Mouse (Mus musculus) midbrain, embryonic 10.5 days (tissue): Measurements from ENCODE around the gene Gm9767. TPM values are rescaled to one million over a fixed set of nuclear protein-coding genes. Genes with fewer than 3 reads are reported as not detected.

ENCODE experiments used
- DNase-seq: peaks from one replicate; pipeline ENCODE4 v3.0.0-alpha.2; 2017; ENCODE audit warnings: low spot score
- H3K27ac ChIP-seq: fragments of 300-500 bp; sonication (generic); replicated peaks from 2 replicates; pipeline ENCODE4 v1.5.1; 2016; ENCODE audit warnings: mild to moderate bottlenecking
- H3K27me3 ChIP-seq: fragments of 300-500 bp; sonication (generic); 2 replicates; pipeline ENCODE4 v1.6.1; 2016; ENCODE audit warnings: low read depth, mild to moderate bottlenecking; ENCODE audit not compliant: poor library complexity, severe bottlenecking
- H3K36me3 ChIP-seq: fragments of 300-500 bp; sonication (generic); 2 replicates; pipeline ENCODE4 v1.6.1; 2016; ENCODE audit warnings: mild to moderate bottlenecking, moderate library complexity
- H3K4me1 ChIP-seq: fragments of 300-500 bp; sonication (generic); 2 replicates; pipeline ENCODE4 v1.6.1; 2016
- H3K4me3 ChIP-seq: fragments of 300-500 bp; sonication (generic); 2 replicates; pipeline ENCODE4 v1.5.1; 2016; ENCODE audit warnings: mild to moderate bottlenecking, moderate library complexity
- H3K9me3 ChIP-seq: fragments of 300-500 bp; sonication (generic); replicated peaks from 2 replicates; pipeline ENCODE4 v1.6.1; 2016; ENCODE audit warnings: mild to moderate bottlenecking
- WGBS: fragments of 180-500 bp; shearing (Covaris S2); methylation state at CpG from one replicate; pipeline ENCODE4 v1.1.7; 2016; 5-methylcytosine and 5-hydroxymethylcytosine counted together
- polyA plus RNA-seq: library from polyadenylated mRNA; unstranded; fragments of >200 nt; fragmentation: Nextera tagmentation; extraction: Ambion mirVana; gene quantifications from 2 replicates; pipeline ENCODE4 v1.2.1, GENCODE M21; 2016

Gm9767 gene
- 0.22 TPM in 1 of 2 replicates, not detected in the other for polyA plus RNA-seq

DNA sequence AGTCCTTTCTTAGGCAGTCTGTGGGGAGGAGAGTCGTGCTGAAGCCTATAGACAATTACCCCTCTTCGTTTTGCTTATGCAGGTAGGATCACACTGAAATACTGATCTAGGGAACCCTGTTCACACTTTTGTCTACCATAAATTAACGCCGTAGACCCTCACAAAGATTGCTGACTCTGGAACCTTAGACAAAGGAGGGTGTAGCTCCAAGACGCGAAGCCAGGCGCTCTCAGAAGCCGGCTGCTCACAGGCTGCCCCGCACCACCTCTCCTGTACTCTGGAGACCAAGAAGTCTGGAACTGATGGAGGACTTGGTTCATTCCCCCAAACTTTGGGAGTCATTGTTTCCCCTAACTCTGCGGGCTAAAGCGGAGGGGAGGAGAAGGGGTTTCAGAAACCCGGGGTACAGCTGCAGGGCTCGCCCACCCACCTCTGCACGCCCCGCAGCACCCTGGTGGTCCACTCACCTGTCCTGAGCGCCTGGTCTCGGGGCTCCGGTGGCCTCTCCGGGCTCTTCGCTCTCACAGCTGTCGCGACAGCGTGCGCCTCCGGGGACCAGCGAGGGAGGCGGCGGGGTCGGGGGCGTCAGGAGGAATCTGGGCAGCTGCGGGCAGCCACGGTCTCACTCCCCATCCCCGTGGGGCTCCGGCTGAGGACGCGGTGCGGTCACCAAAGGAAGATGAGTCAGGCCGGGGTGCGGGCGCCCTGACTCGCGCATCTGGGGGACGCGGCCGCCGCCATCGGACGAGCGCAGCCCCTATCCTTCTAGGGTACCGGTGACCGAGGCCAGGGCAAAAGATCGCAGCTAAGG is at the start of gene Gm9767:
Gene Gm9767 (plus strand): TSS at position 585 of the 811 bp plus-strand sequence.
- WGBS: 1% methylated on average over 52 of the region's 52 CpGs
- Histone ChIP-seq H3K9me3 (no peaks in the 10 kb centered on the region), H3K27ac (peak within 1 kb of the TSS; percentile 84), H3K4me1 (peaks cover 9% of the 10 kb centered on the region), H3K36me3 (no peaks in the 10 kb centered on the region), H3K4me3 (peak within 1 kb of the TSS; percentile 70), H3K27me3 (peaks cover 30% of the 10 kb centered on the region)
- DNase-seq: peak; percentile 53

DNA sequence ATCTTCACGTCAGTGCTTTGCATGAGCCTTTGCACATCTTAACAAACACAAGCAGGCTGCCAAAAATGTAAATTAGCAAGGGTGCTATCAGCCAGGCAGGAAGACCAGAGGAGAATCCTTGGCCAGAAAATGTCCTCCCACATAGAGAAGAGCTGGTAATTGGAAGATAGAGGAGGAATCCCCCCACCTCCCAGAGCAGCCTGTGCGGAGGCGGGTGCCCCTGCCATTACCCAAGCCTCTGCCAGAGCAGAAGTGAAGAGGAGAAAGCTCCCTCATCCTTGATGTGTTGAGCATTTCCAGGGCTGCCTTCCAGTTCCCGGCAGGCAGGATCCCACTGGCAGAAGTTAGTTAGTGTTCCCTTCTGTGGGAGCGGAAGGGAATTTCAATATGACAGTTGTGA is 43.1 kb upstream of the Gm9767 start:
- WGBS: 85% methylated on average over 5 of the region's 5 CpGs
- DNase-seq: no peak
- Histone ChIP-seq H3K27ac (no peak overlapping the region), H3K36me3 (no peaks in the 10 kb centered on the region), H3K4me1 (no peaks in the 10 kb centered on the region), H3K4me3 (no peak overlapping the region), H3K27me3 (no peaks in the 10 kb centered on the region), H3K9me3 (no peaks in the 10 kb centered on the region)

DNA sequence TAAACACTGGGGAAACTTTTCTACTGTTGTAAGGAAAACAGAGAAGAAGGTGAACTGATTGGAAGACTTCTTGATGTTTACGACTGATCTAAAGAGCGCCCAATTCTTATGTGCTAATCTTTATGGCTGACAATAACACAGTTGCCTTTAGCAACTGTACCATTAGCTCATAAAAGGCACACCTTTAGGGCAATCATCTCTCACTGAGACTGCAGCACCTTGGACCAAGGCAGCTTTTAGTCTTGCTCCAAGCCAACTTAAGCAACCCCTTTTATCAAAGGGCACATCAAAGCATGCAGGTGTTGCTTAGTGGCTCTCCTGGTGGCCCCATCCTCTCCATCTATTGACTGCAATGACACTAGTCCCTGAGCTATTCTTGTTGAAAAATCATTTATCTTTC is 26.9 kb upstream of the Gm9767 start:
- Histone ChIP-seq H3K4me1 (no peaks in the 10 kb centered on the region; the same call in 1 of the 2 replicates), H3K4me3 (no peak overlapping the region), H3K9me3 (no peaks in the 10 kb centered on the region), H3K27me3 (no peaks in the 10 kb centered on the region), H3K27ac (no peak overlapping the region), H3K36me3 (no peaks in the 10 kb centered on the region)
- DNase-seq: no peak
- 96% methylated on average over 2 of the region's 2 CpGs for WGBS

DNA sequence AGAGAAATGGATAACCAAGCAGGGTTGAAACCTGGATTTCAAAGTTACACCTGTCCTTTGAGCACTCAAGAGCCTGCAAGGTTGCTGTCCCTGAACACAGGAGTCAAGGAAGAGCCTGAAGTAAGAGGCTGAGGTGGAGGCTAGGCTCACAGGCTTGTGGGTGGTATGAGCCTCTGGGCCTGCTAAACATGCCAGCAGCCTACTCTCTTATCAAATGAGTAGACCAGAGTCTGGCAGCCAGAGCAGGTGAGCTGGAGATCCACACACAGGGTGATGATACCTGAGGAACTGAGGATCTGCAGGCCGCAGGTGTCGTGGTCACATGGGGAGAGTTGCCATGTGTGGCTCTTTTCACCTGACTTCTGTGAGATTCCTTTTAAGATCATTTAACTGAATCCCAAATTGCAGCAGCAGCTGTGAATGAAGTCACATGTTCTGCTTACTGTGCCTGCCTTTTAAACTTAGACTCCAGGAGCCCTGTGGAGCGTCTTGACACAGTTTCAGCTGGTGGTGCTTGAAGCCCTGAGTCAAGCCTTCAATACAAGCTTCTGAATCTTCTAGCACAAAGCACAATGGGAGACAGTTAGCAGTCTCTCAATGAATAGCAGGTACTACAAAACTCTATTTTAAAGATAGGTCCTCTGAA is 18.3 kb upstream of the Gm9767 start:
- Histone ChIP-seq H3K9me3 (no peaks in the 10 kb centered on the region), H3K27me3 (no peaks in the 10 kb centered on the region), H3K4me3 (no peak overlapping the region), H3K4me1 (no peaks in the 10 kb centered on the region), H3K36me3 (no peaks in the 10 kb centered on the region), H3K27ac (no peak overlapping the region)
- WGBS: 89% methylated on average over 3 of the region's 3 CpGs
- no peak for DNase-seq

DNA sequence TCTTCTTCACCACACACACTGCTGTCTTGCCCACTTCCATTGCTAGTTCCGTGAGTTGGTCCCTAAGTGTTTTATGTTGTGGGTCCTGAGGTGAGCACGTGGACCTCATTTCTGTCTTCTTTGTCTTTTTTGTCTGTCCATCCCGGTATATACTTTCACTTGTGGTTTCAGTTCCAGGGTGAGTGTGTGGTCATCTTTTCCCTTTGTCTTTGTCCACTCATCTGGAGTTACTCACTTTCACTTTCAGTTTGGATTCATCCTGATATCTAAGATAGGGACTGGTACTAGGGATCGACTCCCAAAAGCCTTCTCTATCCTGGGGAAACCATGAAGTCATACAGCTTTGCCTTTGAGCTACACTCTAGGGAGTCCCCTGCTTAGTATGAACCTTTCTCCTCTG is 15.0 kb upstream of the Gm9767 start:
- WGBS: 90% methylated on average over 4 of the region's 4 CpGs
- Histone ChIP-seq H3K27ac (no peak overlapping the region), H3K27me3 (no peaks in the 10 kb centered on the region)

DNA sequence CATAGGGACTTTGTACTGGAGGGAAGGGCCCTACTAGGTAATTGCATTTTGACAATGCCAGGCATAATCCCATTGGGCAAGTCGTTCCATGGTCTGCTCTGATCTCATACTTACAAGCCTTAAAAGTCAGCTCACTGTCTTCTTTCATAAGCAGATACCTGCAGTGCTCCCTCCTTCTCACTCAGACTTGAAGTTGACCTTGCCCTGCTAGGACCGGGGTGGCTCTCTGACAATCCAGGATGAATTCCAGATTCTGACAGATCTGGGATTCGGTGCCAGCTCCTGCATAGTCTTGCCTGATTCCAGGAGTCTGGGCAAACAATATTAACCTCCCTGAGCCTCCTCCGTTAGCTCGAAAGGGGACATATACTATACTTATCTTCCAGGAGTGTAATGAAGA is 6.1 kb upstream of the Gm9767 start:
- 91% methylated on average over 5 of the region's 5 CpGs for WGBS
- Histone ChIP-seq H3K36me3 (peaks cover 6% of the 10 kb centered on the region; the same call in 1 of the 2 replicates), H3K27ac (no peak overlapping the region), H3K4me1 (no peaks in the 10 kb centered on the region), H3K9me3 (peaks cover 4% of the 10 kb centered on the region; the same call in 1 of the 2 replicates), H3K4me3 (no peak overlapping the region), H3K27me3 (peaks cover 15% of the 10 kb centered on the region)
- no peak for DNase-seq

More for the DNA sequence above, 15.0 kb upstream of the Gm9767 start:
- Histone ChIP-seq H3K36me3 (peaks cover 2% of the 10 kb centered on the region; the same call in 1 of the 2 replicates), H3K4me3 (no peak overlapping the region), H3K4me1 (no peaks in the 10 kb centered on the region), H3K9me3 (peaks cover 1% of the 10 kb centered on the region; the same call in 1 of the 2 replicates)
- no peak for DNase-seq

DNA sequence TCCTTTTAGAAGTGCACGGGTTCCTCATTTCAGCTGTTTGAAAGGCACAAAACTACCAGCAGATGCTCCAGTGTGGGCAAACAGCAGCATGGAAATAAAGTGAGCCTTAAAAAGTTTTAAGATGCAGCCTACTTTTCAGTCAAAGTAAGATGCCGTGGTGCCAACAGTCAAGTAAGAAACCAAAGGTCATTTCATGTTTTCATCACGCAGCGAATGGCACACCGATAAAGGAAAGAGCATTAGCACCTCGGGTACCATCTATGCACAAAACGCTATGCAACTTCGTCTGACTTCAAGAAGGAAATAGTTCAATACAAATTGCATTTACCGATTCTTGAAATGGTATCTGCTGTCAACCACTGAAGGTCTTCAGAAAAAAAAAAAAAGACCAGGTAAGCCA is 1.1 kb upstream of the Gm9767 start:
- peaks cover 30% of the 10 kb centered on the region for H3K27me3 ChIP-seq
- H3K4me3 ChIP-seq: peak overlapping the region; percentile 70; the same call in 1 of the 2 replicates
- no peaks in the 10 kb centered on the region for H3K36me3 ChIP-seq
- DNase-seq: no peak
- no peaks in the 10 kb centered on the region for H3K9me3 ChIP-seq
- peaks cover 9% of the 10 kb centered on the region for H3K4me1 ChIP-seq
- H3K27ac ChIP-seq: no peak overlapping the region
- 90% methylated on average over 9 of the region's 9 CpGs for whole genome bisulfite sequencing

DNA sequence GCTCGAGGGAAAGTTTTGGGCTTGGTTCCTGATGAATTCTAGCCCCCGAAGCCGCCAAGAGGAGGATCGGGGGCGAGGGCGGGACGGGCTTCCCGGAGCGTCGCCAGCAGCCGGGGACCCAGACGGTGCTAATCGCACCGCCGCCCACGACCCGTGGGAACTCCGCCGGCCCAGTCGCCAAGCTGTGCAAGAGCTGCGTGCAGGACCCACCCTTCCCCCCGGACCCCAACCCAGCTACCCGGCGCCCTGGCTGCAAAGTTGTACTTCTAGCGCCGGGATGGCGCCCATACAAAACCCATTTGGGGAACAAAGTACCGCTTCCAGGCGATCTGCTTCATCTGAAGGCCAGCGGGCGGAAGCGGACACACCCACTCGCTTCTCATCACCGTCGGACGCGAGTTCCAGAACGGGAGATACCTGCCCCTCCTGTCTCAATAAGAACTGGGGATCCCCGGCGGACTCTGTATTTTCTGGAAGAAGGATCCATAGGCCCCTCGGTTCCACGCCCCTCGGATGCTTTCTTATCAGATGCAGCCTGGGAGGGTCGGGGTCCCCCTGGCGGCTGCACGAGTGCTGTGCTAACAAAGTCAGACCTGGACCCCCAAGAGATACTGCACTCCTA is 577 bp downstream of the Gm9767 start, which contains the start of gene Tmem200a:
Gene Tmem200a (minus strand): TSS at position 532 of the 622 bp plus-strand sequence.
- under 1% methylated on average over 45 of the region's 46 CpGs for WGBS
- Histone ChIP-seq H3K4me1 (peaks cover 9% of the 10 kb centered on the region), H3K27ac (peak within 1 kb of the TSS; percentile 84), H3K36me3 (no peaks in the 10 kb centered on the region), H3K27me3 (peaks cover 30% of the 10 kb centered on the region), H3K4me3 (peak within 1 kb of the TSS; percentile 70), H3K9me3 (no peaks in the 10 kb centered on the region)
- peak; percentile 83 for DNase-seq

DNA sequence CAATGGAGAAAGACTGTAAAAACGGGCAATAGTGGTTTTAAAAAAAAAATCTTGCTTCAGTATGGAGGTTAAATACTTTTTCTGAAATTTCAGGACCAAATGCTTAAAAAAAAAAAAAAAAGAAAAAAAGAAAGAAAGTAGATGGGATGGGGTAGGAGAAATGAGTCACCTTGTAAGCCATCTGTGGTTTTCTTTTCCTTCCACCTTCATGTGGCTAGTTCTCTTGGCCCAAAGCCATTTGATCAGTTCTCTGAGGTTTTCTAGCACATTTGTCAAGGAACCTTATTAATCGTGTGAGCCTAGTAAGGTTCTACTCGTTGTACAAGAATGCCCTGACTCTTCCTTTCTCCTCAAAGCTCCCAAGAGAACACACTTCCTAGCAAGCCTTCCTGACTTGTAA is 1.6 kb downstream of the Gm9767 start:
- peaks cover 9% of the 10 kb centered on the region for H3K4me1 ChIP-seq
- H3K4me3 ChIP-seq: no peak overlapping the region
- H3K9me3 ChIP-seq: no peaks in the 10 kb centered on the region
- no peak overlapping the region for H3K27ac ChIP-seq
- WGBS: 80% methylated on average over 3 of the region's 3 CpGs
- H3K27me3 ChIP-seq: peaks cover 30% of the 10 kb centered on the region
- no peaks in the 10 kb centered on the region for H3K36me3 ChIP-seq
- DNase-seq: no peak

DNA sequence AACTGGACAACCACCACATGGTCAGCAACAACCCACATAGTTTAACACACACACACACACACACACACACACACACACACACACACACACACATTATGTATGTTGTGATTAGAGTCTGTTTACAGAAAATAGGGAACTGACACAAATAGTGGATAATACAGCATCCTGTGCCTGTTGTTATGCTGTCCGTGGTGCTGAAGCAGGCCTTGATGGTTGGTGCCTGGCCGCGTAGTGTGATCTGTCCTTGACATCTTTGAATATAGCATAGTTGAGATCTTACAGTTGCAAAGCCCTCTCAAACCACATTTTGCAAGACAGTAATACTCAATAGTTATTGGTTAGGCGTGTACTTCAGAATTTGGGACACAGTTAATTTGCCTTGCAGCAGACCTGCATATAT is 4.0 kb downstream of the Gm9767 start:
- peaks cover 14% of the 10 kb centered on the region for H3K27me3 ChIP-seq
- no peaks in the 10 kb centered on the region for H3K9me3 ChIP-seq
- no peak for DNase-seq
- H3K4me3 ChIP-seq: no peak overlapping the region
- 64% methylated on average over 4 of the region's 4 CpGs for WGBS
- no peaks in the 10 kb centered on the region for H3K36me3 ChIP-seq
- H3K4me1 ChIP-seq: peaks cover 9% of the 10 kb centered on the region
- no peak overlapping the region for H3K27ac ChIP-seq

DNA sequence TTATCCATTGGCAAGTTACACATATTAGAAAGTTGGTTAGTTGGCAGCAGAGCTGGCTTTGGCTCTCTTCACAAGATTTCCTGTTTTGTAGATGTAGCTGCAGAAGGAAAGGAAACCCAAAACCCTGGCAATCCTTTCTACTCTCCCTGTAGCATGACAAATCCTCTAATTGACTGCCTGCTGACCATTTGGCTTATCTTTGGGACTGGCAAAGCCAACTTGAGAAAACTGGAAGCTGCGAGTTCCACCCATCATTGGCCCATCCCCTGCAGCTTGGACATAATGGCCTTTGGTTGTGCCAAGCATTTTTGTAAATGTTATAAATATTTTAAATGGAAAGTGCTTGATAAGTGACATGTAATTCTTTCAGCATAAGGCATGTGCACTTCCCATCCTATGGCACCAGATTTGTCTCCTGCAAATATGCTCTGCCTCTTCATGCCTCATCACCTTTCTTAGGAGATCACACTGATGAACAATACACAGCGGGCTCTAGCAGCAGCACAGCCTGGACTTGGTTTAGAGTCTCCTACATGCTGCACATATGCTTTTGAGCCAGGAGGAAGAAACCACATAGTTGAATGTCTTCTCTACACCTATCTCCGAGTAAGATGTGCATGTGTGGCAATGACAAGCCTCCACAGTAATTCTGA is 25.4 kb downstream of the Gm9767 start:
- DNase-seq: no peak
- H3K27ac ChIP-seq: no peak overlapping the region
- no peaks in the 10 kb centered on the region for H3K27me3 ChIP-seq
- H3K9me3 ChIP-seq: no peaks in the 10 kb centered on the region
- WGBS: 71% methylated on average over 3 of the region's 3 CpGs
- no peak overlapping the region for H3K4me3 ChIP-seq
- H3K36me3 ChIP-seq: no peaks in the 10 kb centered on the region
- H3K4me1 ChIP-seq: no peaks in the 10 kb centered on the region

DNA sequence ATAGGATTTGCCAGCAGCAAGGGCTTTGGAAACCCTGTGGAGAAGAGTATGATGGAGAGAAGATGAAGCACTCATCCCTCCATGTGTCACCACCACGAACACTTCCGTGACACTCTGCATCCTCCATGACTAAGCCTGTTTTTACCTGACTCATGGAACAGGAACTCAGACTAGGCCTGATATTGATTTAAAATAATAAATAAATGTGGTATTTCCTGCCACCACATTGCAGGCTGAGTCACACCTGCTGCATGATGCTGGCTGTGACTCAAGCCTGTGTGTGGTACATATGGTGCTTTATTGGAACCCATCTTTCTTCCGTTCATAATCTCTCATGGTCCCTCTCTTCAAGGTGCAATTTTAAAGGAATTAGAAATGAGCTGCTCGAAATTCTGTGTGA is 36.4 kb downstream of the Gm9767 start:
- no peak for DNase-seq
- Histone ChIP-seq H3K27me3 (no peaks in the 10 kb centered on the region), H3K4me3 (no peak overlapping the region), H3K9me3 (no peaks in the 10 kb centered on the region), H3K4me1 (no peaks in the 10 kb centered on the region), H3K36me3 (no peaks in the 10 kb centered on the region), H3K27ac (no peak overlapping the region)
- 88% methylated on average over 4 of the region's 4 CpGs for WGBS
